Mouse (Mus musculus) layer of hippocampus, postnatal 10 days (tissue): Measurements from ENCODE around the gene Smarcad1. TPM values are rescaled to one million over a fixed set of nuclear protein-coding genes. Genes with fewer than 3 reads are reported as not detected.

Source experiments
- total RNA-seq, 2 experiments: library from RNA; stranded (reverse); gene quantifications; 2 replicates each; pipeline ENCODE4 v1.2.3; 2021

The Smarcad1 gene
- total RNA-seq, 2 experiments from 2014 or later = 46.4 to 48.2 TPM

Other genes starting within 250 kb of the Smarcad1 start
- gene Hpgds, start 102.3 kb downstream of the Smarcad1 start, total RNA-seq = 1 to 10 TPM; 4.5 to 6.3 TPM